Mouse (Mus musculus): ENCODE data around the gene Htra3.

- TF ChIP-seq TAL1 (IDR thresholded peaks at IDR 0.05; ENCODE audit: low read length) (no peak), GATA1 (IDR thresholded peaks at IDR 0.05; ENCODE audit: low read length) (no peak)
Measured at GRCm38 (mm10) chr5:35612722-35613121, 66.9 kb downstream of the Htra3 start.
